Mouse (Mus musculus) lung, postnatal 0 days (tissue): ENCODE data around the gene Rgmb. TPM values are rescaled to one million over a fixed set of nuclear protein-coding genes. Genes with fewer than 3 reads are reported as not detected.

Experiments used
- ATAC-seq: fragments of 200-750 bp; cut with Nextera tagmentation; 2 replicates; pipeline ENCODE4 v1.8.0; 2017; ENCODE audit warnings: moderate library complexity
- DNase-seq: peaks from one replicate; pipeline ENCODE4 v3.0.0-alpha.2; 2016; ENCODE audit warnings: low spot score
- H3K27ac ChIP-seq: fragments of 300-500 bp; sonication (generic); 2 replicates; pipeline ENCODE4 v1.5.1; 2014; ENCODE audit warnings: antibody characterized with exemption, mild to moderate bottlenecking, low read length, mixed read lengths
- H3K27me3 ChIP-seq: fragments of 300-500 bp; sonication (generic); replicated peaks from 2 replicates; pipeline ENCODE4 v1.6.1; 2014; ENCODE audit warnings: low read length, mixed read lengths; ENCODE audit not compliant: insufficient read depth
- H3K36me3 ChIP-seq: fragments of 300-500 bp; sonication (generic); 2 replicates; pipeline ENCODE4 v1.6.1; 2014; ENCODE audit warnings: low read length, mixed read lengths; ENCODE audit not compliant: insufficient read depth
- H3K4me1 ChIP-seq: fragments of 300-500 bp; sonication (generic); 2 replicates; pipeline ENCODE4 v1.6.1; 2014; ENCODE audit warnings: antibody characterized with exemption, low read depth, low read length, mixed read lengths; ENCODE audit not compliant: insufficient read depth
- H3K4me2 ChIP-seq: fragments of 300-500 bp; sonication (generic); replicated peaks from 2 replicates; pipeline ENCODE4 v1.6.1; 2014; ENCODE audit warnings: low read depth, mild to moderate bottlenecking, low read length, moderate library complexity, mixed read lengths
- H3K4me3 ChIP-seq: fragments of 300-500 bp; sonication (generic); 2 replicates; pipeline ENCODE4 v1.5.1; 2014; ENCODE audit warnings: low read depth, low read length
- H3K9ac ChIP-seq: fragments of 300-500 bp; sonication (generic); replicated peaks from 2 replicates; pipeline ENCODE4 v1.6.1; 2014; ENCODE audit warnings: low read depth, mild to moderate bottlenecking
- H3K9me3 ChIP-seq: fragments of 300-500 bp; sonication (generic); 2 replicates; pipeline ENCODE4 v1.6.1; 2016; ENCODE audit warnings: low read length, mixed read lengths
- CTCF ChIP-seq: IDR thresholded peaks from 2 replicates; pipeline ENCODE4 v1.5.1; 2016; ENCODE audit warnings: antibody characterized with exemption, mild to moderate bottlenecking
- EP300 ChIP-seq: IDR thresholded peaks from 2 replicates; pipeline ENCODE4 v1.6.1; 2016; ENCODE audit warnings: antibody characterized with exemption, mild to moderate bottlenecking, control low read depth
- WGBS: fragments of 180-500 bp; shearing (Covaris S2); extraction: QIAGEN DNeasy Blood & Tissue Kit; methylation state at CpG from one replicate; pipeline ENCODE4 v1.1.7; 2014; 5-methylcytosine and 5-hydroxymethylcytosine counted together
- polyA plus RNA-seq: library from polyadenylated mRNA; unstranded; fragments of >200 nt; fragmentation: Nextera tagmentation; extraction: Ambion mirVana; gene quantifications from 2 replicates; pipeline ENCODE4 v1.2.1, GENCODE M21; 2015

Gene Rgmb
- polyA plus RNA-seq, 1 experiment from 2014 or later = 15.9 TPM

GRCm38 (mm10) chr17:15807295-15807984 lies 23.4 kb downstream of the Rgmb start:
- TF ChIP-seq EP300 (no peak), CTCF (no peak)
- peaks cover 24% of the 10 kb centered on the region; the same call in 1 of the 2 replicates for H3K4me1 ChIP-seq
- DNase-seq (no peak), ATAC-seq (no peak)
- no peak overlapping the region for H3K4me3 ChIP-seq
- H3K9me3 ChIP-seq = no peaks in the 10 kb centered on the region
- H3K36me3 ChIP-seq = peaks cover 12% of the 10 kb centered on the region; the same call in 1 of the 2 replicates
- no peak overlapping the region for H3K9ac ChIP-seq
- WGBS = 84% methylated on average over 23 of the region's 23 CpGs
- no peak overlapping the region for H3K4me2 ChIP-seq
- no peaks in the 10 kb centered on the region for H3K27me3 ChIP-seq
- H3K27ac ChIP-seq = no peak overlapping the region

GRCm38 (mm10) chr17:15804008-15804812 lies 26.6 kb downstream of the Rgmb start:
- no peak overlapping the region for H3K27ac ChIP-seq
- H3K4me3 ChIP-seq = no peak overlapping the region
- peaks cover 12% of the 10 kb centered on the region; the same call in 1 of the 2 replicates for H3K36me3 ChIP-seq
- no peaks in the 10 kb centered on the region for H3K27me3 ChIP-seq
- ATAC-seq (peak; percentile 59), DNase-seq (peak; percentile 83)
- H3K4me2 ChIP-seq = no peak overlapping the region
- peaks cover 10% of the 10 kb centered on the region; the same call in 1 of the 2 replicates for H3K4me1 ChIP-seq
- peak; percentile 81 for TF ChIP-seq CTCF
- TF ChIP-seq EP300 = no peak
- 44% methylated on average over 15 of the region's 15 CpGs for WGBS
- no peaks in the 10 kb centered on the region for H3K9me3 ChIP-seq
- H3K9ac ChIP-seq = no peak overlapping the region

- Histone ChIP-seq H3K4me3 (no peak overlapping the region), H3K4me2 (no peak overlapping the region), H3K9ac (no peak overlapping the region), H3K9me3 (no peaks in the 10 kb centered on the region), H3K4me1 (no peaks in the 10 kb centered on the region), H3K36me3 (no peaks in the 10 kb centered on the region), H3K27me3 (no peaks in the 10 kb centered on the region), H3K27ac (no peak overlapping the region)
- no peak for ATAC-seq
- DNase-seq = no peak
- no peak for TF ChIP-seq CTCF
- no peak for TF ChIP-seq EP300
- 75% methylated on average over 3 of the region's 3 CpGs for WGBS
Measured at GRCm38 (mm10) chr17:15799195-15799793, 31.5 kb downstream of the Rgmb start.

DNA sequence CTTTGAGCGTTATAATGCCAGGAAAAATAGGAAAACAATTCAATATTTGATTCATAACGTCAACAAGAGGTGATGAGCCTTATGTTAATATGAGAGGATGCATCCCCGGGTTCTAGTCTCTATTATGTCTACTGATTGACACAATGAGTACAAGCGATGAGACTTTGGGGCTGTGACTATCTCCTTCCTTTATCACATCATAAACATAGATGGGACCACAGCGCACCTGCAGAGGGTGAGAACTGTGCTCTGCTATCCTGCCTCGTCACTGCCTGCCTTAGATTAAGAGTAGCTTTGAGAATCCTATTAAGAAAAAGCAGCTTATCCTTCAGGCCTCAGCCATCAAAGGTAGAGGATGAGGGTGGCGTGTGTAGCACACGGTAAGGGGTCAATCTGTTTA lies 40.1 kb downstream of the Rgmb start:
- DNase-seq (no peak), ATAC-seq (no peak)
- whole genome bisulfite sequencing = 84% methylated on average over 8 of the region's 8 CpGs
- H3K36me3 ChIP-seq = no peaks in the 10 kb centered on the region
- no peak overlapping the region for H3K4me2 ChIP-seq
- no peak overlapping the region for H3K4me3 ChIP-seq
- no peaks in the 10 kb centered on the region for H3K4me1 ChIP-seq
- no peak overlapping the region for H3K27ac ChIP-seq
- TF ChIP-seq CTCF (no peak), EP300 (no peak)
- no peaks in the 10 kb centered on the region for H3K9me3 ChIP-seq
- no peaks in the 10 kb centered on the region for H3K27me3 ChIP-seq
- no peak overlapping the region for H3K9ac ChIP-seq

- DNase-seq = peak; percentile 68
- peak; percentile 19; the same call in 1 of the 2 replicates for TF ChIP-seq EP300
- TF ChIP-seq CTCF = peak; percentile 65
- Histone ChIP-seq H3K27ac (no peak overlapping the region), H3K4me2 (no peak overlapping the region), H3K9me3 (no peaks in the 10 kb centered on the region), H3K4me3 (no peak overlapping the region), H3K9ac (no peak overlapping the region), H3K36me3 (no peaks in the 10 kb centered on the region), H3K4me1 (no peaks in the 10 kb centered on the region), H3K27me3 (no peaks in the 10 kb centered on the region)
- 25% methylated on average over 3 of the region's 3 CpGs for WGBS
- no peak for ATAC-seq
Measured at GRCm38 (mm10) chr17:15787036-15787435, 43.8 kb downstream of the Rgmb start.

- H3K27ac ChIP-seq = no peak overlapping the region
- no peaks in the 10 kb centered on the region for H3K27me3 ChIP-seq
- no peaks in the 10 kb centered on the region for H3K4me1 ChIP-seq
- no peaks in the 10 kb centered on the region for H3K36me3 ChIP-seq
- ATAC-seq = no peak
- H3K9me3 ChIP-seq = no peaks in the 10 kb centered on the region
- no peak for DNase-seq
- no peak overlapping the region for H3K4me3 ChIP-seq
- 79% methylated on average over 6 of the region's 6 CpGs for WGBS
- TF ChIP-seq EP300 (no peak), CTCF (no peak)
- H3K9ac ChIP-seq = no peak overlapping the region
- no peak overlapping the region for H3K4me2 ChIP-seq
Measured at GRCm38 (mm10) chr17:15777979-15778378, 52.9 kb downstream of the Rgmb start.
